Mouse (Mus musculus): Measurements from ENCODE around the gene Fsip1.

Gene Fsip1

GRCm38 (mm10) chr2:118254516-118254915 lies 2.2 kb downstream of the Fsip1 start:
- no peak for DNase-seq (ENCODE audit: low read depth)

- no peak for DNase-seq (ENCODE audit: low read depth)
These were observed 7.8 kb downstream of the Fsip1 start for GRCm38 (mm10) chr2:118248966-118249365.

GRCm38 (mm10) chr2:118248016-118248415 lies 8.8 kb downstream of the Fsip1 start:
- no peak for DNase-seq (ENCODE audit: low read depth)

GRCm38 (mm10) chr2:118245914-118246313 lies 10.9 kb downstream of the Fsip1 start:
- DNase-seq (ENCODE audit: low read depth): peak; percentile 63

- DNase-seq (ENCODE audit: low read depth): no peak
These were observed 20.6 kb downstream of the Fsip1 start for GRCm38 (mm10) chr2:118236196-118236595.

- no peak for DNase-seq (ENCODE audit: low read depth)
These were observed 21.2 kb downstream of the Fsip1 start for GRCm38 (mm10) chr2:118235614-118236013.

GRCm38 (mm10) chr2:118230544-118230943 lies 26.2 kb downstream of the Fsip1 start:
- DNase-seq (ENCODE audit: low read depth): no peak

- DNase-seq (ENCODE audit: low read depth): no peak
These were observed 28.2 kb downstream of the Fsip1 start for GRCm38 (mm10) chr2:118228486-118229079.

- no peak for DNase-seq (ENCODE audit: low read depth)
These were observed 31.3 kb downstream of the Fsip1 start for GRCm38 (mm10) chr2:118225316-118226041.

GRCm38 (mm10) chr2:118217993-118218595 lies 38.7 kb downstream of the Fsip1 start:
- no peak for DNase-seq (ENCODE audit: low read depth)

- no peak for DNase-seq (ENCODE audit: low read depth)
These were observed 47.1 kb downstream of the Fsip1 start for GRCm38 (mm10) chr2:118209712-118210111.

- DNase-seq (ENCODE audit: low read depth): no peak
These were observed 48.1 kb downstream of the Fsip1 start for GRCm38 (mm10) chr2:118208651-118209050.

- no peak for DNase-seq (ENCODE audit: low read depth)
These were observed 50.7 kb downstream of the Fsip1 start for GRCm38 (mm10) chr2:118205991-118206585.

GRCm38 (mm10) chr2:118204646-118205045 lies 52.1 kb downstream of the Fsip1 start:
- DNase-seq (ENCODE audit: low read depth): no peak

- no peak for DNase-seq (ENCODE audit: low read depth)
These were observed 52.9 kb downstream of the Fsip1 start for GRCm38 (mm10) chr2:118203739-118204461.

GRCm38 (mm10) chr2:118202934-118203333 lies 53.8 kb downstream of the Fsip1 start:
- no peak for DNase-seq (ENCODE audit: low read depth)

- no peak for DNase-seq (ENCODE audit: low read depth)
These were observed 54.8 kb downstream of the Fsip1 start for GRCm38 (mm10) chr2:118201983-118202382.

GRCm38 (mm10) chr2:118199867-118200266 lies 56.9 kb downstream of the Fsip1 start:
- peak; percentile 49 for DNase-seq (ENCODE audit: low read depth)

GRCm38 (mm10) chr2:118196966-118197365 lies 59.8 kb downstream of the Fsip1 start:
- DNase-seq (ENCODE audit: low read depth): no peak

- DNase-seq (ENCODE audit: low read depth): no peak
These were observed 74.6 kb downstream of the Fsip1 start for GRCm38 (mm10) chr2:118182136-118182535.

- DNase-seq (ENCODE audit: low read depth): no peak
These were observed 76.7 kb downstream of the Fsip1 start for GRCm38 (mm10) chr2:118179873-118180585.

- no peak for DNase-seq (ENCODE audit: low read depth)
These were observed 77.3 kb downstream of the Fsip1 start for GRCm38 (mm10) chr2:118179472-118179871.

All from c-Kit-positive CD71-negative TER-119-negative erythroid progenitor cells, embryonic 14.5 days (primary cell).